Mouse (Mus musculus): ENCODE measurements around the gene Secisbp2.

- TF ChIP-seq CHD2 (IDR thresholded peaks at IDR 0.05; ENCODE audit: low read depth, low read length) (no peak), ZNF384 (IDR thresholded peaks at IDR 0.05; ENCODE audit: low read depth, low read length) (no peak), HCFC1 (IDR thresholded peaks at IDR 0.05; ENCODE audit: borderline replicate concordance, insufficient read depth, low read length) (no peak), MAFK (IDR thresholded peaks at IDR 0.05; ENCODE audit: insufficient read depth, low read depth, low read length) (peak; percentile 56), ZC3H11A (IDR thresholded peaks at IDR 0.05; ENCODE audit: borderline replicate concordance, low read depth, low read length) (no peak)
Observed at GRCm38 (mm10) chr13:51723114-51723513, 71.6 kb downstream of the Secisbp2 start.

Data from ES-E14 (cell line).